Mouse (Mus musculus): Measurements from ENCODE around the gene Cables2.
A peak's percentile ranks its signal among the peaks of the same experiment; 100 is the strongest.
"Not testable (repeated sequence)": the region's sequence is repeated elsewhere in the genome, so short reads cannot be mapped to it uniquely, and the experiment has no call there.

Cables2 gene

DNA sequence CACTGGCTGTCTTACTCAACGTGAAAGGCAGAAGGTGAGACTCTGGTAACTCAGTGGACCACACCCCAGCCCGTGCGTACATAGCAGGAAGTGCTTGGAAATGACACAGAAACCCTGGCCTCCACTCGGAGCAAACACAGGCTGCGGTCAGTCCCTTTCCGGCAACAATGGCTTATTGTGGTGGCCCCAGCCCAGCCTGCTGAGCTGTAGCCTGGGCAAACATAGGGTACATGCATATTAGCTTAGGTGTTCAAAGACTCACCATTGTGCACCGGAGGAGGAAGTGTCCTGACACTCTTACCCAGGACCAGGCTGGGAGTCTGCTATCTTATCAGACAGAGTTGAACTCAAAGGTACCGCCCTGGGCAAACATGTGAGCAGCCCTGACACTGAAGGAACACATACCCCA, 3.6 kb upstream of the Cables2 start:
- DNase-seq, result peak; percentile 28

DNA sequence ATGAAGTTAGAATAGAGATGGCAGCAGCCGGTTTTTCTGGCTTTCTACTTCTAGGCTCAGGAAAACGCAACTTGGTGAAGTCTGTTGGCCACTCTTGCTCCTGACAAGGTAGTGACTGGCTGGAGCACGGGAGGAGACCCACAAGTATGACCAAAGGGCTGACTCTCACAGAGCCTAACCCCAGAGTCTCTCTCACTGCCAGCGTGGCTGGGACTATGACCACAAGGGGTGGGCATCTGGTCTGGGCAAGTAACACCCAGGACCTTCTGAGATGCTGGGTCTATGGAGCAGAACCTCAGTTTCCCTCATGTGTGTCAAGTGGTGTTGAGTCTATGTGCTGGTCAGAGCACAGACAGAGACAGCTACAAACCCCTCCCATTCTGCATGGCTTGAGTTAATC, 3.1 kb upstream of the Cables2 start:
- DNase-seq, result no peak

DNA sequence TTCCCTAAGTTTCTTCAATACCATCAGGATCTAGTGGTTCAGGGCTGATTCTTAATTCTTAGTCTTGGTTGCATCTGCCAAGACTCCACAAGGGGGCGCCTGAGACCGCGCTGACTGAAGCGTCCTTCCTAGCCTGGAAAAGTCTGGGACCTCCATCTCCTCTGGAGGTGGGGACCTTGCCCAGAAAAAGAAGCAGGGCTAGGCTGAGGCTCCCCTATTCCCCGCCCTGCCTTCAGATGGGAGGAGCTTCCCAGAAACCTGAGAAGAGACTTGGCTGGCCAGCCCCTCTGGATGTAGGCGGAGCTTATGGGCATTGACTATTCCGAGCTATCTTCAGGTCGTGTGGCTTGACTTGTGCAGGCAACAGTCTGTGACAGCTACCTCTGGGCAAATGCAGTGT, 2.5 kb upstream of the Cables2 start:
- DNase-seq, result peak; percentile 60

DNA sequence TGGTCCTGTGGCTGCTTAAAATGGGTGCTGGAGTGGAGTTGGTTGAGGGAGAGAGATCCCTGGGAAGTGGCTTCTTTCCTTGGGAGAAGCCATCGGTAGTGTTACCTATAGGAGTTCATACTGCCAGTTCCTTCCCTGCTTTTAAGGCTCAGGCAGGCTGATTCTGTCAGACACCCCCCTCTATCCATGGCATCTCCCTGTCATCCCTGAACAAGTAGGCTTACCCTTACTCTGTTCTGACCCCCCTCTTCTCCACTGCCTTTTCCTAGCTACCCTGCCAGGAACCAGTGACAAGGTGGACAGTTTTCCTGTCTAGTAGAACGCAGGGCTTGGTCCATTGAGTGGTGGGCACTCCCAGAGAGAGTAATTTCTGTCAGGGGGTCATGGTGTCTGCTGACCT, 1.2 kb upstream of the Cables2 start:
- no peak for DNase-seq

DNA sequence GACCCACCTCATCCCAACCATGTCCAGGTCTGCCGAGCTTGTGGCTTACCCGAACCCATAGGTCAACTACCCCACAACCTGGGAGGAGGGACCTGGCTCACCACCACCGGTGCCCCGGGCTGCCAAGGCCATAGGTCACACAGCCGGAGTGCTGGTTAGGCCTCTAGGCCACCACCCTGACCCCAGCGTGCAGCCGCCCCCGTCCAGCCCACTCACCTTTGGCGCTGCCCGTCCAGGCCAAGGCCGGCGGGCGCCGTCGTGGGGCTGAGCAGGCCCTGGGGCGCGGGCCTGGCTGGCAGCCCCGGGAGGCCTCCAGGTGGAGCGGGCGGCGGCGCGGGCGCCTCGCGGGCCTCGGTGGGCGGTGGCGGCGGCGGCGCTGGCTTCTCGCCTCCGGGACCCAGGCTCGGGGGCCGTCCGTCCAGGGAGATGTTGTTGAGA, 393 bp downstream of the Cables2 start:
- no peak for DNase-seq

DNA sequence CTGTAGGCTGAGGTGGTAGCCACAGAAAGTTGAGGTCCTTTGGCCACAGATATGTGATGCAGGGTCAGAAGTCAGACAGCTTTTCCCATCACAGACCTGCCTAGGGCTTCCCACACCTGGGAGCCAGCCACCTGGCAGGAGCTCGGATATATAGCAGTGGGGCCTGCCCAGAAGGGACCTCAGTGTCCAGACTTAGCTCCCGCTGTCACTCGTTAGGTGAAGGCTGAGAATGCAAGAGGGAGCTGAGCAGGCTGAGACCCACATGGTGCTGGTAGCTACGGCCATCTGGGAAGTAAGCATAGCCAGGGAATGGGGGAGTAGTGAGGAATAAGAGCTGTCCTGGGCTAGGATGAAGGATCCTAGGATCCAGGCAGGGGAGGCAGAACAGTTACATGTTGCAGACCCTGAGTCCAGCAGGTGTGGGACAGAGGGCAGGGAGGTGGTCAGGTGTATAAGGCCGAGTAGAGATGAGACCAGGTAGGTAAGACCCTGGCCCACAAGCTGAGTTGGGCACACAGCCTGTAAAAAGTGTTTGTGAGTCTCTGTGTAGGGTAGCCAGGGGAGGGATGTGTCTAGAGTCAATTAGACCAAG, 1.4 kb downstream of the Cables2 start:
- no peak for DNase-seq

DNA sequence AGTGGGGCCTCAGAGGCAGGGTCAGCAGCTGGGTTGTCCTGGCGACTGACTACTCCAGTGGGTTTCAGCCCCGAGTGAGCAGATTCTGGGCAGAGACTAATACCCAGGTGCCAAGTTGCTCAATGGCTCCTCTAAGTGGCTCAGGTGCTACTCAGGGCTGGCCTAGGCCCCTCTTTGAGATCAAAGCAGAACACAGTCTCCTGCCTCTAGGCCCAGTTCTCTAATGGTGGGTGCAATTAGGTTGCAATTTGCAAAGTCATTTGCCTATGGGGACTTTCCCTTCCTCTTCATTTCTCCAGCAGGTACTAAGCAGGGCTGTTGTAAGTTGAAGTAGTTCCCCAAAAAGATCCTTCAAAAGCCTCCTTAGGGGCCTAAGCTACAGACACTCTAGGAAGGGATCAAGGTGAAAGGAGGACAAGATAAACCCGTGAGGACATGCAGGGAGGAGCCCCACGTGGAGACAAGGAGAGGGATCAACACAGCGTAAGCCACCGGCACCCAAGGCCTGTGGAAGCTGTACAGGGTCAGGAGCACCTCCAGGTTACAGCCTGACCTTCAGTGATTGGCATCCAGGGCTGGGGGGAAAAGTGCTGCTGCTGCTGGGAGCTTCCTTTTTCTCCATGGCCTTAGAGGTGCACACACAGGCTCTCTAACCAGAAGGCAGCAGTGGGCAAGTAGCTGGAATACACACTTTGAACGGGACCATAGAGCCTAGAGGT, 2.6 kb downstream of the Cables2 start:
- no peak for DNase-seq

DNA sequence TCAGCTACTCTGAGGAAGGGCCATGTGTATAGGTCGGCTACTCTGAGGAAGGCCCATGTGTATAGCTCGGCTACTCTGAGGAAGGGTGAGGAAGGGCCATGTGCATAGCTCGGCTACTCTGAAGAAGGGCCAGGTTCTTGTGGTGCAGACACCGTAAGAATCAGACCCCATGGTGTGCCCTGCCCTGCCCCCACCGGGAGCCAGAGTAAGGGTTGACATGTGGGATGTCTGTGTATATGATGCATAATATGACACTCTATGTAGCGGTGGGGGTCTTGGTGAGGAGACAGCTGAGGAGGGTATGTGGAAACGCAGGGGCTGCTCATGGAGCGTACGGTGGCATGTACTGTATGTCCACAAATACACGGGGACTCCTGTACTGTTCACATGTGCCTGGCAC, 4.0 kb downstream of the Cables2 start:
- no peak for DNase-seq

DNA sequence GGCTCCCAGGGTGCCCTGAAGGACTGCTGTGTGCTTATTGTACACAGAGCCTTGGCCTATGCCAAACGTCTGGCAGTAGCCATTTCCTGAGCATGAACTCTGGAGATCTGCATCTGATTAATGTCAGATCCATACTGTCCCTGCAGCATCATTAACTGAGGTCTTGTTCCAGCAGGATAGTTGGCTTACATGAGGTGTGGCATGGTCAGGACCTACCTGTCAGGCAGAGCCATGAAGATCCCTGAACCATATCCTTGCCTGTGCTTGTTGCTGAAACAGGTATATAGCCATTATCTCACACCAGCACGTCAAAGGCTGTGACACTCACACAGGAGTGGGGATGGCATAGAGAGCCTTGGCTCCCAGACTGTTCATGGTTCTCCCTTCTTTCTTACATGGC, 5.3 kb downstream of the Cables2 start:
- no peak for DNase-seq

DNA sequence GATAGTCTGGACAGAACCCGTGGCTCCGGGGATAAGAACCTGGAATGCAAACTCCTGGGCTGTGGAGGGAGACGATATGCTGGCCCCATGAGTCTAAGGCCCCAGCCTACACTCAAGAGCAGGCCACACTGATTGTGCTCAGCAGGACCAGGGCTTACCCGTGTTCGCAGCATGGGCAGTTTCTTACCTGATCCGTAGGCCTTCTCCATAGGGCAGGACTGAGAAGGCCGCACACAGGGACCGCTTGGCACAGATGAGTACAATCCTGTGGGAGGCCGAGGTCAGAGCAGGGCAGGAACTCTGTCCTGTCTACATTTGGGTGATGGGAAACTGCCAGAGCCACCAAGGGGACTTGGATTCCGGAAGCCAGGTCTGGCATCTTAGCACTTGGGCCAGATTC, 10.4 kb downstream of the Cables2 start:
- DNase-seq, result no peak

DNA sequence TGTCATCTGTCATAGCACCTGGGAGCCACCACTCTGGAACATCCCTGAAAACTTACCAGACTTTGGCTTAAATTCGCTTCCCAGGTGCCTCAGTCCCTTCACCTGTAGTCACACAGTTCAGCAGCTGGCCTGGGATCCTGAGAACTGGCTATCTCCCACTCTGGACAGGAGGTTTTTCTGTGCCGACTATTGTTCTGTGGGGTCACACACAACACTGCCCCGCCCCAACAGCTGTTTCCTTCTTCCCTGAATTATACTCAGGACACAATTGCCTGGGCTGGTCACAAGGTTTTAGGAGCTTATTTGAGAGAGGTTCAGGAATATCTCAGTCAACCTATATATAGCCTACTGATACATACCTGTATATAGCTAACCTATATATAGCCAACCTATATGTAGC, 10.9 kb downstream of the Cables2 start:
- no peak for DNase-seq

DNA sequence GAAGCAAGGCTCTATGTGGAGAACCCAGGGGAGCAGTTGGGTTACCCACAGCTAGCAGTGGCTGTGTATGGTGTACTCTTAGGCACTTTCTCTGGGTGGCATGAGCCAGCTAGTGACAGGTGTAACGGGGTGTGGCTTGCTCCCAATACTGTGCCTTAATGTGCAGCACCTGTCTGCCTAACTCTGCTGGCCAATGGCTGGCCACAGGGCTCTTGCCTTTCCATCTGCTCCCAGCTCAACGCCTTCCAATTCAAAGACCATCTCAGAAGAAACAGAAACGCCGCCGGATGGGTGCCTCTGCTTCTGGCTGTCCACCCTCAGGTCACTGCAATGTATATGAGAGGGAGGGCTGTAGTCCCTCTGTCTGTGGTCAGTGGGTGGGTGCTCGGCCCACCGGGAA, 11.4 kb downstream of the Cables2 start:
- DNase-seq, result no peak

DNA sequence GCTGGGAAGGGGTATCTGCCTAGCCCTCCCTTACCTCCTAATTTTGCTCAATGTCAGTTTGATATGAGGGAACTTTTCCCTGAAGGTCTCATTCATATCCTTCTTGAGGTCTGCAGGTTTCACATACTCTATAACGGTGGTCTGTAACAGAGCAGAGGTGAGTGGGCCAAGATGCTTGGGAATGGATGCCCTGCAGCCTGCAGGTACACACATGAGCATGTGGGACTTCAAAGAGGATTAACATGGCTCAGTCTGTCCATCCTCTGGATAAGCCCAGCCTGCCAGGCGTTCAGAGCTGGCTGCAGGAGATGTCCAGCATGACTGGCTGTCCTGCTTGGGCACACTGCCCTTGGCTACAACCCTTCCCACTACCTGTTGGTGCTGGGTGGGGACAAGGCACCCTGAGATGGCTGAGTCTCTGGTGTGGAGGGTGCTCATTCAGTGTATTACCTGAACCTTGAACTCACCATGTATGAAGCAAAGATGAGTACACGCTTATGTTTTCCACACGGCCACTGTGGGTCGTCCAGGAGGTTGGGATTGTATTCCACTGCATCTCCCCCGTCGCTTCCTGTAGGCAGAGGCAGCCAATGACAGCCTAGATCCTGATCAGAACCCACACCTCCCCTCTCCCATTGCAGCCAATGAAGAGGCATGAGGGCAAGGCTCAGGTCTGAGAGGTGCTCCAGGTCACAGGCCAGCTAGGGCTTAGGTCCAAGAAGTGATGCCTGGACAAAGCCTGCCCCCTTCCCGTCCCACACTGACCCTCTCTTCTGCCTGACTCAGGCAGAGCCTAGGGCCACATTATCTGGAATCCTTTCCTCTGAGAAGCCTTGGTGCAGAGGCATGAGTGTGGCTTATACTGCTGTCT, 12.5 kb downstream of the Cables2 start:
- no peak for DNase-seq

DNA sequence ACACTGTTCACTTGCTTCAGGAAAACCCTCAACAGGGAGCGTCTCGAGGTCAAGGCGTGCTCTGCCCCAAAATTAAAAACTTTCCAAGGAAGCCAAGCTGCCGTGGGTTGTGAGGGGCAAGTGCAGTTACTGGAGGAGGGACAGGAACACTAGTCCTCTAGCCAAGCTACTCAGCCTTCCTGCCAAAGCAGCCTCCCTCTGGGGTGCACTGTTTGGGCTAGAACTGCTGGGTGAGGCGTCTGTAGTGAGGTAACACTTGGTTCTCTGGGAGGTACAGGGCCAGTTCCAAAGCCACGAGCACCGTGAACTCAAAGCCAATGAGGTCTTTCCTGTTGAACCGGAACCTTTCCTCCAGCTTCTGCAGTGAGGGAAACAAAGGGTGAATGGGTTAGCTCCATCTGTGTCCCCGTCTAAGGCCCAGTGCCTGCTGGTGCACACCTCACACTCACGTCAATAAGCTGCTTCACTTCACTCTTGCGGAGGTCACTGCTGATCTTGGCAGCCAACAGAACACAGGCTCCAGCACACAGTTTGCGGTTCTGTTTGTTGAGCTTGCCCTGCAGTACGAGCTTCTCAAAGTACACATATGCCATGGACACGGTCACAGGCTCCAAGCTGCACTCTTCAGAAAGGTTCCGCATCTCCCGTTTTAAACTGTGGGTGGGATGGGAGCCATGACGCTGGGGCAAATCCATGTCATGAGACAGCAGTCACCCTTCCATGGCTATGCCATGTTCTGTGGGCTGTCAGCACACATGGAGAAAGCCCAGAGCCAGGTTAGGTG, 13.3 kb downstream of the Cables2 start:
- DNase-seq, result not testable (repeated sequence)

DNA sequence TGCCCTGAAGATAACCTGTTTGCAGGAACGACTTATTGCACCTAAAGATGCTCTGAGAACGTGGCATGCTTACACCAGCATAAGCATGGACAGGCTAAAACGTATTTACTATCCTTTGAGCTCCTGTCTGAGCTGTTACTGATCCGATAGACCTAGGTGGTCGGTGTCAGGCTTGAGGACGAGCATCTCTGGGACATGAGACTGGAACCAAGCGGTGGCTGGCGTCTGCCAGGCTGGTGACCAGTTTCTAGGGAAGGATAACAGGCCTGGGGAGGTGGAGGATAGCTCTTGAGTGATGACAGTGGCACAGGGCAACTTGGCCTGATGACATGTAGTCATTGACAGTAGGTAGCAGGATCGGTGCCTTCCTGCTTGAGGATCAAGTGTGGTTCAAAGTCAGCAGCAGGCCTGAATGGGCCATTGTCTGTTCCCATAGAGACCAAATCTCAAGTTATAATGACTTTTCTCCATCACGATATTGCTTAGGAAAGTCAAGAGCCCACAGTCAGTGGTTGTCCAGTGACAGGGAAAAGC, 14.3 kb downstream of the Cables2 start:
- DNase-seq, result not testable (repeated sequence)

DNA sequence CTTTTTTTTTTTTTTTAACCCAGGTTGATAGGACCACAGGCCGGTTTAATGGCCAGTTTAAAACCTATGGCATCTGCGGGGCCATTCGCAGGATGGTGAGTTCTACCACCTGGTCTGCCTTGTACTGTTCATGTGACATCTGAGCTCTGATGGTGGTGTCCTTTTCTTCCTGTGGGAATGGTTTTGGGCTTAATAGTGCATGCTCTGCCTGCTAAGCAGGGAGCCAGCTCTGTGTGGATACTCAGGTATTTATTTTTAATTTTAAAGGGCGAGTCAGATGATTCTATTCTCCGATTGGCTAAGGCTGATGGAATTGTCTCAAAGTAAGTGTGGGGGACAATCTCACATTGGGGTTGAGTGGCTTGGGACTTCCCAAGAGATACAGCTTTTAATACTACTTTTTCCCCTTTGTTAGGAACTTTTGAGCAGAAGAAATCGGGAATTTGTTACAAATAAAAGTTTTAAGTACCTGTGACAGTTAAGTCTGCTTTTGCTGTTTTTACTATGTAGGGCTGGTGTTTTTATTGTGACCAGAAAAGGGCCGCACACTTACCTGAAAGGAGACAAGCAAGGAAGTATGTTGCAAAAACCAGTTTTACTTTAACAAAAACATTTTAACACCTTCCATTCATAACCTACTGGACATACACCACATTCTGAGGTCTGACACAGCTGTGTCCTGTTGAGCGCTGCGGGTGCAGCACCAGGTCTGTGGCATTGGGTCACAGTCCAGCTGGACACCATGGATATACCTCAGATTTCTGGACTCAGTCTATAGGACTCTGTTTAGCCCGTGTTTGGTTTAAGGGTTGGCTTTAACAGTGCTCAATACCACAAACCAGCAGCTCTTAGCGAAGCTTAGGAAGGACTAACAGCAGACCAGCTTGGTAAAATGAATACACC, 15.1 kb downstream of the Cables2 start:
- no peak for DNase-seq

DNA sequence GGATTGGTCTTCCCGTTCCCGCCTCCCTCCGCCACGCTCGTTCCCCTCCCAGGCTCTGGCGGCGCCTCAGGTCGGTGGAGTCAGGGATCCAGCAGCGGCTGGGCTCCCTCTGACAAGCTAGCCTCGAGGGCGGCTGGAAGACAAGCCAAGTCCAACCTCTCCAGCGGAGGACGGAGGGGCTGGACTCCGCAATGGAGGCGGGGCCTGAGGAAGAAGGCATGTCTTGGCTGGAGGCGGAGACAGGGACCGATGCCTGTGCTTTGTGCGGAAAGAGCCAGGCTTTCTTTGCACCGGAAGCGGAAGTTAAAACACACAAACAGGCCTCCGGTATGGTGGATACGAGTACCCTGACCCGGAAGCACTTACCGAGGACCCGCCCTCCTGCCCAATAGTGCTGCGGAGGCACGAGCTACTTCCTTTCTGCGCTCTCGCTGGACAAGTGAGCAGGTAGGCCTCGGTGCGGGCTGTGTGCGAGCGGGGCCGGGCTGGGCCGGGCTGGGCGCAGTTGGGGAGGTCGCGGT, 16.2 kb downstream of the Cables2 start, which contains the start of gene Rps21:
TSS of gene Rps21 (plus strand) at position 377 of the 521 bp plus-strand sequence.
- DNase-seq, result peak; percentile 98

DNA sequence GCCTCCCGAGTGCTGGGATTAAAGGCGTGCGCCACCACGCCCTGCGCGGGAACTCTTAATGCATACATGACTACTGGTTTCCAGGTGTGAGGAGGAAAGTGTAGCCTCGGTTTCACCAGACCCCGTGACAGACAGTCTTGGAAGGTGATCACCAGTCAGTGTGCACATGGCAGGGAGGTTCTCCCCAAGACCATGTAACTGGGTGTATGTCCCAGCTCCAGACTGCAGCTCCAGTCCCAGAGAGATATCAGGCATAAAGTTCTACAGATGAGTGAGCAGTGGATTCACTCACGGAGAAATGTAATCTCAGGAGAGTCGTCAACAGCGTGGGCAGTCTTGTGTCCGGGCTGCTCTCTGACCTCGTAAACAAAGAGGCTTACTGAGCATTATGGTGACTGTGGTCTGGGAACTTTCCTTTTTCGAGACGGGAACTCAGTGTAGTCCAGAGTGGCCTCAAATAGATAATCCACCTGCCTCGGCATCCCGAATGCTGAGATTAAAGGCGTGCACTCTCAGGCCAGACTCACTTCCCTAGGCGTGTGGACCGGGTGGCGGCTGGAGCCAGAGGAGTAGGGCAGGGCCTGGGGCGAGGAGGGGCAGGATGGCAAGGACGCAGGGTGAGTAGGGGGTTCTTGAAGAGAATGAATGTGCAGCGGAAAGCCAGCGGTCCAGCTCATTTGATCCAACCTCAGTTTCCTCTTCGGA, 16.8 kb downstream of the Cables2 start:
- DNase-seq, result no peak

DNA sequence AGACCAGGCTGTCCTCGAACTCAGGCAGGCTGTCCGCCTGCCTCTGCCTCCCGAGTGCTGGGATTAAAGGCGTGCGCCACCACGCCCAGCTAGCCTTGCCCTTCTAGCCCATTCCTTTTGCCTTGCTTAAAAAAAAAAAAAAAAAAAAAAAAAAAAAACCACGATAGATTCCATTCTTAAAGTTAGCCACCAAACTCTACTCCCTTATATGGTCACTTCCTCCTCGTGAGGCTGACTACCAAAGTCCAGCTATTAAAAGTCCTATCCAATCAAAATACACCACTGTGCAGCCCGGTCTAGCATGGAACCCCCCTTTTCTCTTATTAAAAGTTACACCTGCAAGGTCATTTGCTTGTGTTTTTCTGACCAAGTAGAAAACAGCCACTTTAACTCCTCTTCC, 17.6 kb downstream of the Cables2 start:
- DNase-seq, result no peak

DNA sequence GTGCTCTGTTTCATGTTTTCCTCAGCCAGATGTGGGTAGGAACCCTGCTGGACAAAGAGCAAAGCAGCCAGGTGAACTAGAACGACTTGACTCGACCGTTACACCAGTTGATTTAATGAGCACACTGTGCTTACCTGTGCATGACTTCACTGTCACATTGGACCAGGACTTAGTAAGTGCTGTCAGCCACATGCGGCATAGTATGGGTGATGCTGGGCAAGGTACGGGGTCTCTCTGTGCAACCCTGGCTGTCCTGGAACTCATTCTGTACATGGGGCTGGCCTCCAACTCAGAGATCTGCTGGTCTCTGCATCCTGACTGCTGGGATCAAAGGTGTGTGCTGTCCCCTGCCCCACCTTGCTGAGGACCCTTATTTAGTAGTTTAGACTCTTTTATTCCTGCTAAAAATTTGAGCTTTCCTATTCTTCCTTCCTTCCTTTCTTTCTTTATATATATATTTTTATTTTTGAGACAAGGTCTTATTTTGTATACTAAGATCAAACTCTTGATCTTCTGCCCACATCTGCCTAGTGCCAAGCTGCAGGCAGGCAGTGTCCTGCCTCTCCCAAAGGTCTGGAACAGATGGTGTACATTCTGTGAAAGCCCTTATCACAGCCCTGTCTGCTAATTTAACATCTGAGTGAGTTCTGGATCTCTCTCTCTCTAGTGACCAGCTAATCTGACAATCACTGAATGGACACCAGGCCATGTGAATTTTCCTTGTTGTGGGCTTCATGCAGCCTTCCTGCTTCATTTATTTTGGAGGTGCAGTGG, 18.7 kb downstream of the Cables2 start:
- no peak for DNase-seq

Data from thymus, postnatal 14 days (tissue).